Mouse (Mus musculus): ENCODE measurements at regions not wholly inside any gene's neighbourhood (a gene's known extent, or its start where the extent isn't known, plus 50 kb on each side); places are given as distances from the start of the nearest gene placed in this dataset.

DNA sequence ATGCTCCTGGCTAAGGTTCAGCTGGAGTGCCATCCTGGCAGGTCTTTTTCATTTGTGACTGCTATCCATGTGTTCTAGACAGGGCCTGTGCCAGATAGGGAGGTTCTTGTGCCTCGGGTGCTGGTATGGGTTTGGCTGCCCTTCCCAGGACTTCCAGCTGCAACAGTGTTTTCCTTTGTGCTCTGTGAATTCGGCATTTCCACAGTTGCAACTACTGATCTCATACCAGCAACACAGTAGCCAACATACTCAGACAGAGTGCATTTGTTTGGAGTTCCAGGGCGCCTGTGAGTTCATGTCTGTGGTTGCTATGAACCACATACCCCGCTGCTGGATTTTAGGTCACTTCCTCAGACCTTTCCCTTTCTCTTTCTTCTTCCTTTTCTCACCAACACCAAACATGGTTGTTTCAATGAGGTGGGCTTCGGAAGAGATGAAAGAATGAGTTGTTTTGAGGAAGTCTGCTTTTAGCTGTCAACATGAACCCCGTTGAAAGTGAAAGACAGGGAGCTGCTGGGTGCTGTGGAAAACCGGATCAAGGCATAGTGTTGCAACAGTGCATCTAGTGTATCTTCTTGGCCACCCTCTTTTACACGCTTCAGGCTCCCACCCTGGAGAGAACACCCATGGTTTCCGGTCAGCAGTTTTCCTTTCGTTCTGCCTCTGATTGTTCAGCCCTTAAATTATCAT is 275.1 kb downstream of the Cps1 start:
- no peaks in the 10 kb centered on the region for H3K27me3 ChIP-seq (ENCODE audit: control insufficient read depth, insufficient read depth, low read length)
- no peak for ATAC-seq (ENCODE audit: low FRiP score, low TSS enrichment)
- TF ChIP-seq EP300 (optimal IDR thresholded peaks at IDR 0.05), result no peak
- no peak for TF ChIP-seq CTCF (IDR thresholded peaks at IDR 0.05; ENCODE audit: low read depth)
- H3K9ac ChIP-seq (ENCODE audit: low read length), result no peak overlapping the region
- no peak overlapping the region for H3K4me3 ChIP-seq (ENCODE audit: low read depth, low read length)
- H3K9me3 ChIP-seq (ENCODE audit: control insufficient read depth, low read length), result no peaks in the 10 kb centered on the region
- no peak for DNase-seq (ENCODE audit: low spot score)
- H3K27ac ChIP-seq (replicated peaks), result no peak overlapping the region
- no peaks in the 10 kb centered on the region for H3K4me1 ChIP-seq (replicated peaks; ENCODE audit: control insufficient read depth, insufficient read depth)
- WGBS, result 68% methylated on average over 10 of the region's 10 CpGs
- no peaks in the 10 kb centered on the region for H3K36me3 ChIP-seq (ENCODE audit: control insufficient read depth, insufficient read depth, low read length)
- no peak overlapping the region for H3K4me2 ChIP-seq (replicated peaks; ENCODE audit: low read depth)

GRCm38 (mm10) chr1:67409531-67409930 is 286.7 kb downstream of the Cps1 start:
- no peaks in the 10 kb centered on the region for H3K9me3 ChIP-seq (ENCODE audit: control insufficient read depth, low read length)
- no peak overlapping the region for H3K4me3 ChIP-seq (ENCODE audit: low read depth, low read length)
- no peak for ATAC-seq (ENCODE audit: low FRiP score, low TSS enrichment)
- H3K9ac ChIP-seq (ENCODE audit: low read length), result no peak overlapping the region
- H3K4me1 ChIP-seq (replicated peaks; ENCODE audit: control insufficient read depth, insufficient read depth), result no peaks in the 10 kb centered on the region
- no peak overlapping the region for H3K27ac ChIP-seq (replicated peaks)
- no peak for TF ChIP-seq CTCF (IDR thresholded peaks at IDR 0.05; ENCODE audit: low read depth)
- no peak for TF ChIP-seq EP300 (optimal IDR thresholded peaks at IDR 0.05)
- H3K27me3 ChIP-seq (ENCODE audit: control insufficient read depth, insufficient read depth, low read length), result no peaks in the 10 kb centered on the region
- no peak for DNase-seq (ENCODE audit: low spot score)
- H3K36me3 ChIP-seq (ENCODE audit: control insufficient read depth, insufficient read depth, low read length), result no peaks in the 10 kb centered on the region
- 85% methylated on average over 6 of the region's 6 CpGs for WGBS
- no peak overlapping the region for H3K4me2 ChIP-seq (replicated peaks; ENCODE audit: low read depth)

- no peak overlapping the region for H3K9ac ChIP-seq (ENCODE audit: low read length)
- H3K4me1 ChIP-seq (replicated peaks; ENCODE audit: control insufficient read depth, insufficient read depth), result no peaks in the 10 kb centered on the region
- no peaks in the 10 kb centered on the region for H3K27me3 ChIP-seq (ENCODE audit: control insufficient read depth, insufficient read depth, low read length)
- no peak overlapping the region for H3K4me2 ChIP-seq (replicated peaks; ENCODE audit: low read depth)
- WGBS, result 52% methylated on average over 1 of the region's 1 CpGs
- no peak overlapping the region for H3K27ac ChIP-seq (replicated peaks)
- no peak for DNase-seq (ENCODE audit: low spot score)
- H3K9me3 ChIP-seq (ENCODE audit: control insufficient read depth, low read length), result no peaks in the 10 kb centered on the region
- ATAC-seq (ENCODE audit: low FRiP score, low TSS enrichment), result no peak
- no peak overlapping the region for H3K4me3 ChIP-seq (ENCODE audit: low read depth, low read length)
- H3K36me3 ChIP-seq (ENCODE audit: control insufficient read depth, insufficient read depth, low read length), result no peaks in the 10 kb centered on the region
- TF ChIP-seq CTCF (IDR thresholded peaks at IDR 0.05; ENCODE audit: low read depth) (no peak), EP300 (optimal IDR thresholded peaks at IDR 0.05) (no peak)
These were observed 294.4 kb downstream of the Cps1 start for GRCm38 (mm10) chr1:67417196-67417595.

DNA sequence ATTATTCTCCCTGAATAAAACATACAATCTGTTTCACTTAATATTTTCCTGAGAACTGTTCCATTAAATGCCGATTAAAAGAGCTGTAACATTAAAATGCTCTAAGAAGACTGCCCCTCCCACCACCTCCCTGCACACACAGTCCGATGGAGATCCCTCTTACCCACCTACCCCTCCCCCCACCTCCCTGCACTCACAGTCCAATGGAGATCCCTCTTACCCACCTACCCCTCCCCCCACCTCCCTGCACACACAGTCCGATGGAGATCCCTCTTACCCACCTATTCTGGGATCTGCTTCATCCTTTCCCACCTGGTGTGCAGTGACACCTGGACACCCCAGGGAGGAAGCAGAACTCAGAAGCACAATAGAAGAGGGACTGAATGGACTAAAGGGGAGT is 305.6 kb downstream of the Cps1 start:
- H3K27me3 ChIP-seq (ENCODE audit: control insufficient read depth, insufficient read depth, low read length), result no peaks in the 10 kb centered on the region
- H3K9me3 ChIP-seq (ENCODE audit: control insufficient read depth, low read length), result no peaks in the 10 kb centered on the region
- TF ChIP-seq CTCF (IDR thresholded peaks at IDR 0.05; ENCODE audit: low read depth) (no peak), EP300 (optimal IDR thresholded peaks at IDR 0.05) (no peak)
- H3K4me3 ChIP-seq (ENCODE audit: low read depth, low read length), result no peak overlapping the region
- ATAC-seq (ENCODE audit: low FRiP score, low TSS enrichment) (no peak), DNase-seq (ENCODE audit: low spot score) (no peak)
- no peaks in the 10 kb centered on the region for H3K4me1 ChIP-seq (replicated peaks; ENCODE audit: control insufficient read depth, insufficient read depth)
- WGBS, result 38% methylated on average over 3 of the region's 3 CpGs
- H3K4me2 ChIP-seq (replicated peaks; ENCODE audit: low read depth), result no peak overlapping the region
- no peak overlapping the region for H3K9ac ChIP-seq (ENCODE audit: low read length)
- no peaks in the 10 kb centered on the region for H3K36me3 ChIP-seq (ENCODE audit: control insufficient read depth, insufficient read depth, low read length)
- H3K27ac ChIP-seq (replicated peaks), result no peak overlapping the region

GRCm38 (mm10) chr1:67450831-67451230 is 328.0 kb downstream of the Cps1 start:
- Histone ChIP-seq H3K9me3 (ENCODE audit: control insufficient read depth, low read length) (no peaks in the 10 kb centered on the region), H3K4me3 (ENCODE audit: low read depth, low read length) (no peak overlapping the region), H3K4me2 (replicated peaks; ENCODE audit: low read depth) (no peak overlapping the region), H3K9ac (ENCODE audit: low read length) (no peak overlapping the region), H3K27ac (replicated peaks) (no peak overlapping the region), H3K36me3 (ENCODE audit: control insufficient read depth, insufficient read depth, low read length) (no peaks in the 10 kb centered on the region), H3K4me1 (replicated peaks; ENCODE audit: control insufficient read depth, insufficient read depth) (no peaks in the 10 kb centered on the region), H3K27me3 (ENCODE audit: control insufficient read depth, insufficient read depth, low read length) (no peaks in the 10 kb centered on the region)
- DNase-seq (ENCODE audit: low spot score) (no peak), ATAC-seq (ENCODE audit: low FRiP score, low TSS enrichment) (no peak)
- WGBS, result 77% methylated on average over 2 of the region's 2 CpGs
- no peak for TF ChIP-seq CTCF (IDR thresholded peaks at IDR 0.05; ENCODE audit: low read depth)
- no peak for TF ChIP-seq EP300 (optimal IDR thresholded peaks at IDR 0.05)

DNA sequence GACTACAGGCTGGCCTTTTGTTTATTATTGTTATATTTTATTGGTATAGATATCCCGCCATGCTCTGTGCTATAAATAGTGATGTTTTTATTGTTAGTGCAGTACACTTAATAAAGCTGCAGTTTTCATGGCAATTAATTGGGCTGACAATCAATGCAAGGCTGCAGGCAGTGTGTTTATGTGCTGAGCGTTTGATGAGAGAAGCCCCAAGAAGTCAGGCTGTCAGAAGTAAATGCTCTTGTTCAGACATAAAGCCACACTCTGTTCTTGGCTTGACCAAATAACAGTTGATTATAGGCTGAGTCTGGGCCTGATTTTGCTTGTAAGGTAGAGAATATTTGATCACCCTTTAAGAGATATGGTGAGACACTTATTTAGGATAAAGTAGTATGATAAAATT is 341.4 kb downstream of the Cps1 start:
- ATAC-seq (ENCODE audit: low FRiP score, low TSS enrichment) (no peak), DNase-seq (ENCODE audit: low spot score) (no peak)
- H3K27ac ChIP-seq (replicated peaks), result no peak overlapping the region
- H3K4me2 ChIP-seq (replicated peaks; ENCODE audit: low read depth), result no peak overlapping the region
- no peak overlapping the region for H3K4me3 ChIP-seq (ENCODE audit: low read depth, low read length)
- H3K9ac ChIP-seq (ENCODE audit: low read length), result no peak overlapping the region
- H3K27me3 ChIP-seq (ENCODE audit: control insufficient read depth, insufficient read depth, low read length), result no peaks in the 10 kb centered on the region
- WGBS, result 45% methylated on average over 2 of the region's 2 CpGs
- TF ChIP-seq CTCF (IDR thresholded peaks at IDR 0.05; ENCODE audit: low read depth) (no peak), EP300 (optimal IDR thresholded peaks at IDR 0.05) (no peak)
- H3K4me1 ChIP-seq (replicated peaks; ENCODE audit: control insufficient read depth, insufficient read depth), result no peaks in the 10 kb centered on the region
- no peaks in the 10 kb centered on the region for H3K36me3 ChIP-seq (ENCODE audit: control insufficient read depth, insufficient read depth, low read length)
- no peaks in the 10 kb centered on the region for H3K9me3 ChIP-seq (ENCODE audit: control insufficient read depth, low read length)

Data from stomach, postnatal 0 days (tissue).